Mouse (Mus musculus) embryonic facial prominence, embryonic 15.5 days (tissue): Measurements from ENCODE around the gene 9430097D07Rik. TPM values are rescaled to one million over a fixed set of nuclear protein-coding genes. Genes with fewer than 3 reads are reported as not detected.
A peak's percentile ranks its signal among the peaks of the same experiment; 100 is the strongest.

Experiments
- ATAC-seq: fragments of 200-750 bp; cut with Nextera tagmentation; 2 replicates; pipeline ENCODE4 v1.8.0; 2017; ENCODE audit warnings: low read depth, moderate TSS enrichment; ENCODE audit not compliant: insufficient number of reproducible peaks, low FRiP score, low TSS enrichment
- H3K27ac ChIP-seq: fragments of 300-500 bp; sonication (generic); replicated peaks from 2 replicates; pipeline ENCODE4 v1.5.1; 2015; ENCODE audit warnings: mild to moderate bottlenecking, inconsistent platforms
- H3K27me3 ChIP-seq: fragments of 300-500 bp; sonication (generic); 2 replicates; pipeline ENCODE4 v1.6.1; 2015; ENCODE audit warnings: inconsistent platforms
- H3K36me3 ChIP-seq: fragments of 300-500 bp; sonication (generic); 2 replicates; pipeline ENCODE4 v1.6.1; 2015; ENCODE audit warnings: mild to moderate bottlenecking, inconsistent platforms
- H3K4me1 ChIP-seq: fragments of 300-500 bp; sonication (generic); 2 replicates; pipeline ENCODE4 v1.6.1; 2015; ENCODE audit warnings: inconsistent platforms
- H3K4me2 ChIP-seq: fragments of 300-500 bp; sonication (generic); replicated peaks from 2 replicates; pipeline ENCODE4 v1.6.1; 2015; ENCODE audit warnings: mild to moderate bottlenecking, inconsistent platforms
- H3K4me3 ChIP-seq: fragments of 300-500 bp; sonication (generic); replicated peaks from 2 replicates; pipeline ENCODE4 v1.5.1; 2015; ENCODE audit warnings: mild to moderate bottlenecking, inconsistent platforms
- H3K9ac ChIP-seq: fragments of 300-500 bp; sonication (generic); 2 replicates; pipeline ENCODE4 v1.6.1; 2015; ENCODE audit warnings: inconsistent platforms
- H3K9me3 ChIP-seq: fragments of 300-500 bp; sonication (generic); replicated peaks from 2 replicates; pipeline ENCODE4 v1.6.1; 2016; ENCODE audit warnings: inconsistent platforms
- WGBS: fragments of 180-500 bp; shearing (Covaris S2); methylation state at CpG from one replicate; pipeline ENCODE4 v1.1.7; 2015; 5-methylcytosine and 5-hydroxymethylcytosine counted together
- polyA plus RNA-seq: library from polyadenylated mRNA; unstranded; fragments of >200 nt; fragmentation: Nextera tagmentation; extraction: Ambion mirVana; gene quantifications from 2 replicates; pipeline ENCODE4 v1.2.1, GENCODE M21; 2015

Gene 9430097D07Rik
- polyA plus RNA-seq, 1 experiment from 2014 or later = 0.11 TPM

DNA sequence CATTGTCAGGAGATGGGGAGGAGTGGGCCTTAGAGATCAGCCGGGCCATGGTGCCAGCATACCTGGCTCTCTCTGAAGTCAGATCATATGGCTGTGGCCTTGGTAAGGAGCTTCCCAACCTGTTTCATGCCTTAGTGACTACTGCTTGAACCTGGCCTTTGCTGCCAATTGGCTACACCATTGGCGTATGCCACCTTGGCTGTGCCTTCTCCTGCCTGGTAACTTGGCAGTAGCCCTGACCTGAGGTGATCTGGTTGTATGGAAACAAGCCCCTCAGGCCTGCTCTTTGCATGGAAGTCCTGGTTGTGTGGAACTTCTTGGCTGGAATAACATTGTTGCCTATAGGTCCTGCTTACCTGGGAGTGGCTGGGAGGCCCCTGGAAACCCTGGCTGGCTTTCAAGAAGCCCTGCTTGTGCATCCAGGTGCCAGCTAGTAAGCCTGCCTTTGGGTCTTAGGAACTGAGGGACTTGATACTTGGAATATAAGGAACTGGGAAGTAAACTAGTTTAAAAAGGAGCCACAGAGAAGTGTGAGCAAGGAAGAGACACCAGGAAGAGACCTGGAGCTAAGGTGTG is 34.1 kb downstream of the 9430097D07Rik start:
- Histone ChIP-seq H3K27ac (peak overlapping the region; percentile 35; the same call in 1 of the 2 replicates), H3K36me3 (peaks cover 6% of the 10 kb centered on the region; the same call in 1 of the 2 replicates), H3K9me3 (no peaks in the 10 kb centered on the region), H3K4me1 (peaks cover 74% of the 10 kb centered on the region), H3K27me3 (no peaks in the 10 kb centered on the region), H3K4me2 (no peak overlapping the region), H3K4me3 (no peak overlapping the region), H3K9ac (no peak overlapping the region)
- no peak for ATAC-seq
- 88% methylated on average over 2 of the region's 2 CpGs for WGBS

DNA sequence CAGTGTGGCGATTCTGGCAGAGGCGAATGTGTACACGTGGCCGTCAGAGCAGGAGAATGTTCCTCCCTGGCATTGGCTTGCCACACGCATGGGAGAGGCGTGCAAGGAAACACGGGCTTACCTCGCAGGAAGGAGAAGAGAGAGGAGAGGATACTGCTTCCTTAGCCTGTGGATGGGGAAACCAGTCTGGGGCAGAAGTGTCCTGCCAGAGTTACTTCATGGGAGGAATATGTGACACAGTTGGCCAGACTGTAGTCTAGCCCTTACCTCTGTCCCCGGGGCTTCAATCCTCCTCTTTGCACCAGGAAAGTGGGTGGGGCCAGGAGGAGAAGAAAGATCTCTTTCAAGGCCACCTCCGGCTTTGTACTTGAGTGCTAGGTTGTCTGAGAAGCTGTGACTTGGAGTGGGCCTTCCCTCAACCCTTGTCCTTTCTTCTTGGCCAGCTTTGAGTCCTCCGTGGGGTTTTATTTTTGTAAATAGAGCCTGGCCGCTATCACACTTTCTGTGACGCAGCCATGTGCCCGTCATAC is 36.0 kb downstream of the 9430097D07Rik start:
- H3K4me2 ChIP-seq = peak overlapping the region; percentile 8; the same call in 1 of the 2 replicates
- 73% methylated on average over 14 of the region's 14 CpGs for WGBS
- peak overlapping the region; percentile 95 for H3K27ac ChIP-seq
- no peak overlapping the region for H3K4me3 ChIP-seq
- no peaks in the 10 kb centered on the region for H3K9me3 ChIP-seq
- H3K4me1 ChIP-seq = peaks cover 74% of the 10 kb centered on the region
- H3K36me3 ChIP-seq = peaks cover under 1% of the 10 kb centered on the region; the same call in 1 of the 2 replicates
- ATAC-seq = no peak
- no peak overlapping the region for H3K9ac ChIP-seq
- H3K27me3 ChIP-seq = no peaks in the 10 kb centered on the region

DNA sequence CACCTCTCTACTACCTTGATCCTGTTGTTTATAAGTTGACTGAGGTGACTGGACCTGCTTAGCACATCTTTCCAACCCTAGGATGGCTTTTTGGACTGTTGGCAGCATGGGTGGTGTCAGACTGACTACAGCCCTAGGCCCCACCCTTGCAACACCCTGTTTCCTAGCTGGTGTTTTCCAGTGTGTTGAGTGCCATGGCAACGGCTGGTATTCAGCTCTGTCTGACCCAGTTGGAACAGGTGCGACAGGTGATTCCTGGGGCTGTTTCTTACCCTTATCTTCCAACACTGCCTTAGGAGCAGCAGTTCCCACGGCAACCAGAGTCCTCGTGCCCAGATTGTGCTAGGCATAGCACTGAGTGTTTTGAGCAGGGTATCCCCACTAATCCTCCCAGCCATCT is 37.0 kb downstream of the 9430097D07Rik start:
- H3K36me3 ChIP-seq = no peaks in the 10 kb centered on the region
- H3K9ac ChIP-seq = no peak overlapping the region
- peak overlapping the region; percentile 74 for H3K4me2 ChIP-seq
- H3K27ac ChIP-seq = peak overlapping the region; percentile 95
- H3K27me3 ChIP-seq = no peaks in the 10 kb centered on the region
- peaks cover 84% of the 10 kb centered on the region for H3K4me1 ChIP-seq
- no peak for ATAC-seq
- H3K4me3 ChIP-seq = peak overlapping the region; percentile 62; the same call in 1 of the 2 replicates
- 50% methylated on average over 4 of the region's 4 CpGs for WGBS
- no peaks in the 10 kb centered on the region for H3K9me3 ChIP-seq

DNA sequence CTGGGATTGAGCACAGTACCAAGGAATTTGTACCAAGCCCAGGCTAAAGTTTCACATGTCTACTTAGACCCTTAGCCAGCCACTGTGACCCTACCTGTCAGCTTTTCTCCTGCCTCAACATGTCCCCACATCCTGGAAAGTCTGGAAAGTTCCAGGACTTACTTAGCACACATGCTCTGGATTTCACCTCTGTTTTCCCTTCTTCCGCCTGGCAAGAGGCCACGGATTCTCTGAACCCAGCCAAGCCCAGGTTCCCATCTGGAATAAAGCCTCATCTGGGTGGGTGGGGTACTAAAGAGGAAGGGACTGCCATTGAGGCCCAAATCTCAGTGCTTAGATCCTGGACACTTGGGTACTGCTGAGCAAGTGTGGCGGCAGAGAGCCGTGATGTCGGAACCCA is 37.5 kb downstream of the 9430097D07Rik start:
- Histone ChIP-seq H3K9ac (peak overlapping the region; percentile 62; the same call in 1 of the 2 replicates), H3K4me3 (peak overlapping the region; percentile 62), H3K4me1 (peaks cover 82% of the 10 kb centered on the region), H3K27ac (peak overlapping the region; percentile 95), H3K27me3 (no peaks in the 10 kb centered on the region), H3K36me3 (no peaks in the 10 kb centered on the region), H3K4me2 (peak overlapping the region; percentile 74), H3K9me3 (no peaks in the 10 kb centered on the region)
- ATAC-seq = no peak
- 49% methylated on average over 5 of the region's 5 CpGs for WGBS

DNA sequence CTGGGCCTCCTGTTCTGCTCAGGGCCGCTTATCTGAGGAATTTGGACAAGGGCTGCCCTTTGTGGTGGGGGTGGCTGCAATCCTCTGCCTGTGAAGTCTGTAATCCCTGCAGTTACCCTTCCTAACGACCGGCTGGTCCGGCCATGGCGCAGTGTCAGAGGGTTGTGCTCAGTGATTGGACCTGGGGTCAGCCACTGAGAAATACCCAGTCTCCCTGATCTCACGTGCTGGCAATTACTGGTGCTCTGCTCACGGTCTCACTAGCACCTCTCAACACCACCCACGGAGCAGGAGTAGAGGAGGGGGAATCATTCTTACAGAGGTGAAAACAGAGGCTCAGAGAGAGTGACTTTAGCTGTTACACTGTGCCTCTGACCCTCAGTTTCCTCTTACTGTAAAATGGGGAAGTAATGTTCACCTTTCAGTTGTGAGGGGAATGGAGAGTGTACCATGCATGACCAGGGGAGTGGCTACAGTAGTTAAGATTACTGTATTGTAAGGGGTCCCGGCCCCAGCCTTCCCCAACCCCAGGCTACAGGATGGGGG is 38.1 kb downstream of the 9430097D07Rik start:
- H3K36me3 ChIP-seq = no peaks in the 10 kb centered on the region
- peak overlapping the region; percentile 62 for H3K9ac ChIP-seq
- no peaks in the 10 kb centered on the region for H3K27me3 ChIP-seq
- peak overlapping the region; percentile 62 for H3K4me3 ChIP-seq
- 7% methylated on average over 9 of the region's 9 CpGs for WGBS
- no peak for ATAC-seq
- H3K4me2 ChIP-seq = peak overlapping the region; percentile 74
- peaks cover 77% of the 10 kb centered on the region for H3K4me1 ChIP-seq
- no peaks in the 10 kb centered on the region for H3K9me3 ChIP-seq
- peak overlapping the region; percentile 95 for H3K27ac ChIP-seq

DNA sequence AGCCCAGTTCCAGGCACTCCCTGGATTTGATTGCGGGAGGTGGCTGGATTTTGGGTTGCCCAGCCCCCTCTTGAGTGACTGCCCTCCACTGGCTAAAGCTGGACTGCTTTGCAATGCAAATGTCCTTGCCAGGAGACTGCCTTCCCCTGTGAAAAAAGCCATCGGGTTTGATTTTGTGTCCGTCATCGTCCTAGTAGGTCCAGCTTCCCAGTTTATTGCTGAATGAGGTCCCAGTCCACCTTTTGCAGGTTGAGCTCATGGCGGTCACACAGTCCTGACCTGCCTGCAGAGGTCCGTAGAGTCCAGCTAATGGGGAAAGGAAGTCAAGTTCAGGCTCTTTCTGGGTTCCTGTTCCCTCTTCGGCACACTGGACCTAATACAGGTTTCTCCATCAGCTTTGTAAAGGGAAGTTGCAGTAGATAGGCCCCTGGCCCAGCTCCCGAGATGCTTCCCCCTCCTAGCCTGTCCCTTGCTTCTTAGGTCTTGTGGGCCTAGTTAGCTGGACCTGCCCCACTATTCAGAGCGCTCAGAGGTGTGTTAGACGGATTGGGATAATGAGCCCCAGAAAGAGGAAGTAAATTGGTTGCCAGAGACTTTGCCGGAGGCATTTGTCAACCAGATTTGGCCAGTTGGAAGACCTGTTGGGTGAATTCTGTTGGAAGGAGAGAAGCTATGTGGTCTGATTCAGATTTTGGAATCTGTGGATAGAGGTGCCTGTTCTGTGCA is 38.7 kb downstream of the 9430097D07Rik start:
- no peaks in the 10 kb centered on the region for H3K36me3 ChIP-seq
- WGBS = 8% methylated on average over 11 of the region's 11 CpGs
- peak overlapping the region; percentile 62 for H3K4me3 ChIP-seq
- peak overlapping the region; percentile 74 for H3K4me2 ChIP-seq
- ATAC-seq = no peak
- peaks cover 72% of the 10 kb centered on the region for H3K4me1 ChIP-seq
- peak overlapping the region; percentile 62 for H3K9ac ChIP-seq
- H3K9me3 ChIP-seq = no peaks in the 10 kb centered on the region
- H3K27ac ChIP-seq = peak overlapping the region; percentile 95
- H3K27me3 ChIP-seq = no peaks in the 10 kb centered on the region

DNA sequence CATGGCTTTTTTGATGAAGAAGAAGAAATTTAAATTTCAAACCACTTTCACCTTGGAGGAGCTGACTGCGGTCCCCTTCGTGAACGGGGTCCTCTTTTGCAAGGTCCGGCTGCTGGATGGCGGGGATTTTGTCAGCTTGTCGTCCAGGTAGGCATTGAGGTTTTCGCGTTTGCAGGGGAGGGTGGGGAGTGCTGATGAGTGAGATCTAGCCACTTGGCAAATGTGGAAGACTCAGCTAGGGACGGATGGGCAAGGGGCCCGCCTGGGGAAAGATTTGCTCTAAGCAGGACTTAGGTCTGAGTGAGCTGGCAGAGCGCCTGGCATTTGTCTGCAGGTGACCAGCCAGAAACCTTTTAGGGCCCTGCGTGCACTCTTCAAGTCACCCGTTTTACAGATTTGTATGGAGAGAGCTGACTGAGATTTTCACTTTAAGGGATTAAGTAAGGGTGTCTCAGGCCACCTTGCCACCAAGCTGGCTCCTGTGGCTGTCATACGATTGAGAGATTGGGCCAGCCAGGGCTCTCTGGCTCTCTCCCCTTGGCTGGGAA is 39.3 kb downstream of the 9430097D07Rik start:
- Histone ChIP-seq H3K36me3 (no peaks in the 10 kb centered on the region), H3K4me2 (peak overlapping the region; percentile 74), H3K9ac (peak overlapping the region; percentile 62), H3K27me3 (no peaks in the 10 kb centered on the region), H3K27ac (peak overlapping the region; percentile 95), H3K9me3 (no peaks in the 10 kb centered on the region), H3K4me1 (peaks cover 66% of the 10 kb centered on the region), H3K4me3 (peak overlapping the region; percentile 62)
- under 1% methylated on average over 14 of the region's 14 CpGs for WGBS
- no peak for ATAC-seq

DNA sequence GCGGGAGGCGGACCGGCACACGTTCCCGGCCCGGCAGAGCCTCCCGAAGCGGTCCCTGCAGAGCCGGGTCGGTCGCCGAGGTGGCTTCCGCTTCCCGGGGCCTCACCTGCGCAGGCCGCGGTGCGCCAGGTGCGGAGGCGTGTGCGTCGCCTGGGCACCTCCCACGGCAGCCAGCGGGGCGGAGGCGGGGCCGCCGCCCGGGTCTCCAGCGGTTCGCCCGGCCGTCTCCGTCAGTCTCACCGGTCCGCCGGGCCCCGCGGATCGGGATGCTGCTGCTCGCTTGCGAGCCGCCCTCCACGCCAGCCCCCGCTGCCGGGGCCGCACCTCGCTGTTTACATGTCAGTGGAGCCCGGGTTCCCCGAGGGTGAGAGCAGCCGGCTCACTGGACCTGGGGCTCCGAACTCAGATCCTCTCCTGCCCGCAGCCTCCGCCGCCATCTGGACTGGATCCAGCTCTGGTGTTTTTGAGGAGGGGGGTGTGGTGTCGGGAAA is 39.9 kb downstream of the 9430097D07Rik start:
- H3K4me3 ChIP-seq = peak overlapping the region; percentile 62
- peak overlapping the region; percentile 62 for H3K9ac ChIP-seq
- H3K27ac ChIP-seq = peak overlapping the region; percentile 95
- no peaks in the 10 kb centered on the region for H3K36me3 ChIP-seq
- WGBS = under 1% methylated on average over 56 of the region's 56 CpGs
- H3K4me1 ChIP-seq = peaks cover 61% of the 10 kb centered on the region
- H3K9me3 ChIP-seq = no peaks in the 10 kb centered on the region
- peak overlapping the region; percentile 74 for H3K4me2 ChIP-seq
- ATAC-seq = peak; percentile 68
- H3K27me3 ChIP-seq = no peaks in the 10 kb centered on the region

DNA sequence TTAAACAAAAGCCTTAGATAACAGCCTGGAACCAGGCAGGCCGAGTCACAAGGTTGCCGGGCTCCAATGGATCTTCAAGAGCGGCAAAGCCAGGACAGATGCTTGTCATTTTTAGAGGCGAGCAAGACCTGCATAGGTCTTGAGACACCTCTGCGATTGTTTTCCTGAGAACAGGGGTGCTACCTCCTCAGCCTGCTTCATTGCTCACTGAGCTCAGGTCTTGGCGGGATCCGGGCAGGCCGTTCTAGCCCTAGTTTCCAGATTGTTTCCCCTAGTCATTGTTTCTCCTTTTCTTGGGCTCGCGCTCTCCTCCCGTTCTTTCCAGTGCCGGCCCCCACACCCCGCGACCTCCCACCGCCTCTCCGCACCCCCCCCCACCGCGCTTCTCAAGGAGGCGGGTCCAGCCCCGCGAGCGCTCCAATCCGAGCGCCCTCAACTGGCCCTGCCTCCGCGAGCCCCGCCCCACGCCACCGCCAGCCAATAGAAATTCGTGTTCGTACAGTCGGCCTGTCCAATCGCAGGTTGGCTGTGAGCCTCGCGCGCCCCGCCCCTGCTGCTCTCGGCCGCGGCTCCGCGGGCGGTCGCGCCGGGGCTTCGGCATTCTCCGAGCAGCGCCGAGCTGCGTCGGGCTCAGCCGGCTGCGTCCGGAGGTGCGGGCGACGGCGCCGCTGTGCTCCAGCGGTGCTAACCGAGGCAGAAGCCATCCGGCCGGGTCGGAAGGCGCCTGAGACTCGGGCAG is 40.6 kb downstream of the 9430097D07Rik start, which contains the start of gene Fam102a:
Gene Fam102a, plus strand, starts transcription at position 600 of the 739 bp plus-strand sequence.
- H3K36me3 ChIP-seq = no peaks in the 10 kb centered on the region
- no peaks in the 10 kb centered on the region for H3K9me3 ChIP-seq
- WGBS = under 1% methylated on average over 67 of the region's 67 CpGs
- peaks cover 55% of the 10 kb centered on the region for H3K4me1 ChIP-seq
- H3K9ac ChIP-seq = peak within 1 kb of the TSS; percentile 62
- peak within 1 kb of the TSS; percentile 62 for H3K4me3 ChIP-seq
- H3K27ac ChIP-seq = peak within 1 kb of the TSS; percentile 95
- no peaks in the 10 kb centered on the region for H3K27me3 ChIP-seq
- ATAC-seq = peak; percentile 97
- H3K4me2 ChIP-seq = peak within 1 kb of the TSS; percentile 74

DNA sequence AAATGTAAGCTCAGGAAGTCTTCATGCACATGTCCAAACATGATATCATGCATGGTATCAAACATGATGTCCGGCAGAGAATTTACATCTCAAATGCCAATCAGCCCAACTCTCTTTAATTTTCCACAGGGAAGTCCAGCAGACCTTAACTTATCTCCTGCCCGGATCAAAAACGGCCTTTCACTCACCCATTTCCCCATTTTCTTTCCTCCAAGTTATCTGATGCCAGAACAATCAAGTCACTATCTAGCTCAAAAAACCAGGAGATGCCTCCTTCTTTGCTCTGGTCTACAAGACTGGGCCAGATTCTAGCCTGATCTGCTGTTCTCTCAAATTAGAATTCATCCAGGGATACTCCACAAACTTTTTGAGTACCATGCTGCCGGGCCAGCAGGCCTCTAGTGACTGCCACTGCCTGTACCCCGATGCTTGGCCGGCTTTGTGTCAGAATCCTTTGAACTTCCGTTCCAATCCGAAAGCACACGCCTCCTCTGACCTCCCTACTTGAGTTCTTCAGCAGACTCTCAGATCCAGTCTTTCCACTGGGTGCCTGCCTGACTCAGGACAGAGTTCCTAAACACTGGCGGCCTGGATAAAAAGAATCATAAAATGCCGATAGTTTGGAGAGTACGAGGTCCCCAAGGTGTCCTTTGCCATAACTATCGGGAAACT is 41.3 kb downstream of the 9430097D07Rik start:
- H3K27me3 ChIP-seq = no peaks in the 10 kb centered on the region
- 9% methylated on average over 13 of the region's 13 CpGs for WGBS
- peak overlapping the region; percentile 62 for H3K4me3 ChIP-seq
- peak overlapping the region; percentile 95 for H3K27ac ChIP-seq
- peaks cover 48% of the 10 kb centered on the region for H3K4me1 ChIP-seq
- H3K4me2 ChIP-seq = peak overlapping the region; percentile 74
- no peaks in the 10 kb centered on the region for H3K9me3 ChIP-seq
- ATAC-seq = no peak
- H3K36me3 ChIP-seq = no peaks in the 10 kb centered on the region
- peak overlapping the region; percentile 35 for H3K9ac ChIP-seq
